Mouse (Mus musculus): Measurements from ENCODE around the gene Tex9. TPM values are rescaled to one million over a fixed set of nuclear protein-coding genes. Genes with fewer than 3 reads are reported as not detected.
"Not testable (repeated sequence)": the region's sequence is repeated elsewhere in the genome, so short reads cannot be mapped to it uniquely, and the experiment has no call there.

Tex9 gene
- polyA plus RNA-seq, 1 experiment from 2014 or later: 57.8 TPM

- WGBS: 96% methylated on average over 1 of the region's 1 CpGs
- Histone ChIP-seq H3K27me3 (no peaks in the 10 kb centered on the region), H3K4me1 (no peaks in the 10 kb centered on the region), H3K4me3 (no peak overlapping the region), H3K36me3 (peaks cover 34% of the 10 kb centered on the region), H3K9me3 (replicated peaks) (no peaks in the 10 kb centered on the region), H3K4me2 (replicated peaks) (no peak overlapping the region), H3K9ac (no peak overlapping the region), H3K27ac (no peak overlapping the region)
- ATAC-seq (ENCODE audit: low FRiP score): no peak
These were observed 22.2 kb downstream of the Tex9 start for GRCm38 (mm10) chr9:72469851-72470250.

GRCm38 (mm10) chr9:72468616-72469015 is 23.4 kb downstream of the Tex9 start:
- H3K4me1 ChIP-seq: no peaks in the 10 kb centered on the region
- H3K27me3 ChIP-seq: no peaks in the 10 kb centered on the region
- no peak overlapping the region for H3K9ac ChIP-seq
- peaks cover 28% of the 10 kb centered on the region for H3K36me3 ChIP-seq
- no peak overlapping the region for H3K4me3 ChIP-seq
- no peaks in the 10 kb centered on the region for H3K9me3 ChIP-seq (replicated peaks)
- H3K27ac ChIP-seq: no peak overlapping the region
- ATAC-seq (ENCODE audit: low FRiP score): no peak
- WGBS: 93% methylated on average over 10 of the region's 10 CpGs
- no peak overlapping the region for H3K4me2 ChIP-seq (replicated peaks)

- H3K36me3 ChIP-seq: peaks cover 20% of the 10 kb centered on the region
- no peak overlapping the region for H3K9ac ChIP-seq
- H3K4me3 ChIP-seq: no peak overlapping the region
- no peaks in the 10 kb centered on the region for H3K4me1 ChIP-seq
- H3K27me3 ChIP-seq: no peaks in the 10 kb centered on the region
- WGBS: 60% methylated on average over 11 of the region's 11 CpGs
- H3K27ac ChIP-seq: no peak overlapping the region
- H3K9me3 ChIP-seq (replicated peaks): no peaks in the 10 kb centered on the region
- no peak for ATAC-seq (ENCODE audit: low FRiP score)
- no peak overlapping the region for H3K4me2 ChIP-seq (replicated peaks)
These were observed 24.2 kb downstream of the Tex9 start for GRCm38 (mm10) chr9:72467551-72468407.

GRCm38 (mm10) chr9:72465754-72466181 is 26.2 kb downstream of the Tex9 start:
- Histone ChIP-seq H3K36me3 (peaks cover 13% of the 10 kb centered on the region), H3K4me1 (no peaks in the 10 kb centered on the region), H3K27ac (no peak overlapping the region), H3K4me3 (no peak overlapping the region), H3K9me3 (replicated peaks) (no peaks in the 10 kb centered on the region), H3K4me2 (replicated peaks) (no peak overlapping the region), H3K27me3 (no peaks in the 10 kb centered on the region), H3K9ac (no peak overlapping the region)
- ATAC-seq (ENCODE audit: low FRiP score): no peak
- WGBS: 92% methylated on average over 4 of the region's 4 CpGs

- no peaks in the 10 kb centered on the region for H3K9me3 ChIP-seq (replicated peaks)
- H3K27ac ChIP-seq: no peak overlapping the region
- 86% methylated on average over 1 of the region's 1 CpGs for WGBS
- H3K27me3 ChIP-seq: no peaks in the 10 kb centered on the region
- no peak overlapping the region for H3K9ac ChIP-seq
- no peak for ATAC-seq (ENCODE audit: low FRiP score)
- H3K4me1 ChIP-seq: no peaks in the 10 kb centered on the region
- H3K4me3 ChIP-seq: no peak overlapping the region
- H3K4me2 ChIP-seq (replicated peaks): no peak overlapping the region
- H3K36me3 ChIP-seq: peaks cover 16% of the 10 kb centered on the region
These were observed 27.2 kb downstream of the Tex9 start for GRCm38 (mm10) chr9:72464806-72465205.

GRCm38 (mm10) chr9:72462427-72462826 is 29.6 kb downstream of the Tex9 start:
- H3K27ac ChIP-seq: no peak overlapping the region
- no peak overlapping the region for H3K4me3 ChIP-seq
- H3K9me3 ChIP-seq (replicated peaks): no peaks in the 10 kb centered on the region
- H3K36me3 ChIP-seq: peaks cover 20% of the 10 kb centered on the region
- no peak overlapping the region for H3K9ac ChIP-seq
- WGBS: 96% methylated on average over 2 of the region's 2 CpGs
- no peaks in the 10 kb centered on the region for H3K4me1 ChIP-seq
- no peak for ATAC-seq (ENCODE audit: low FRiP score)
- H3K27me3 ChIP-seq: no peaks in the 10 kb centered on the region
- no peak overlapping the region for H3K4me2 ChIP-seq (replicated peaks)

- Histone ChIP-seq H3K9ac (no peak overlapping the region), H3K27me3 (no peaks in the 10 kb centered on the region), H3K4me2 (replicated peaks) (no peak overlapping the region), H3K27ac (no peak overlapping the region), H3K4me1 (no peaks in the 10 kb centered on the region), H3K4me3 (no peak overlapping the region), H3K36me3 (peaks cover 25% of the 10 kb centered on the region), H3K9me3 (replicated peaks) (no peaks in the 10 kb centered on the region)
- WGBS: 90% methylated on average over 3 of the region's 3 CpGs
- ATAC-seq (ENCODE audit: low FRiP score): no peak
These were observed 31.2 kb downstream of the Tex9 start for GRCm38 (mm10) chr9:72460767-72461166.

- Histone ChIP-seq H3K4me2 (replicated peaks) (no peak overlapping the region), H3K4me3 (no peak overlapping the region), H3K27me3 (no peaks in the 10 kb centered on the region), H3K36me3 (peaks cover 31% of the 10 kb centered on the region), H3K9ac (no peak overlapping the region), H3K9me3 (replicated peaks) (no peaks in the 10 kb centered on the region), H3K27ac (no peak overlapping the region), H3K4me1 (no peaks in the 10 kb centered on the region)
- 85% methylated on average over 3 of the region's 3 CpGs for WGBS
- ATAC-seq (ENCODE audit: low FRiP score): no peak
These were observed 32.3 kb downstream of the Tex9 start for GRCm38 (mm10) chr9:72459703-72460102.

- no peak overlapping the region for H3K9ac ChIP-seq
- H3K4me1 ChIP-seq: no peaks in the 10 kb centered on the region
- H3K27me3 ChIP-seq: no peaks in the 10 kb centered on the region
- no peaks in the 10 kb centered on the region for H3K9me3 ChIP-seq (replicated peaks)
- peaks cover 31% of the 10 kb centered on the region for H3K36me3 ChIP-seq
- no peak overlapping the region for H3K4me3 ChIP-seq
- ATAC-seq (ENCODE audit: low FRiP score): 0 out of 2 replicates have a peak, but pooled peaks have one; percentile 64
- 27% methylated on average over 5 of the region's 5 CpGs for WGBS
- H3K4me2 ChIP-seq (replicated peaks): no peak overlapping the region
- H3K27ac ChIP-seq: no peak overlapping the region
These were observed 33.8 kb downstream of the Tex9 start for GRCm38 (mm10) chr9:72458233-72458632.

- Histone ChIP-seq H3K4me1 (no peaks in the 10 kb centered on the region), H3K27ac (no peak overlapping the region), H3K4me2 (replicated peaks) (no peak overlapping the region), H3K27me3 (no peaks in the 10 kb centered on the region), H3K4me3 (no peak overlapping the region), H3K9me3 (replicated peaks) (no peaks in the 10 kb centered on the region), H3K36me3 (peaks cover 35% of the 10 kb centered on the region), H3K9ac (no peak overlapping the region)
- no peak for ATAC-seq (ENCODE audit: low FRiP score)
- WGBS: 35% methylated on average over 1 of the region's 1 CpGs
These were observed 35.6 kb downstream of the Tex9 start for GRCm38 (mm10) chr9:72456374-72456773.

- H3K9ac ChIP-seq; H3K4me1 ChIP-seq; ATAC-seq (ENCODE audit: low FRiP score); H3K27ac ChIP-seq; H3K4me3 ChIP-seq; H3K27me3 ChIP-seq; H3K9me3 ChIP-seq (replicated peaks); H3K4me2 ChIP-seq (replicated peaks): not testable (repeated sequence)
- H3K36me3 ChIP-seq: peaks cover 35% of the 10 kb centered on the region
These were observed 37.7 kb downstream of the Tex9 start for GRCm38 (mm10) chr9:72454281-72454680.

- no peak overlapping the region for H3K27ac ChIP-seq
- ATAC-seq (ENCODE audit: low FRiP score): no peak
- H3K9ac ChIP-seq: no peak overlapping the region
- H3K36me3 ChIP-seq: peaks cover 33% of the 10 kb centered on the region
- H3K27me3 ChIP-seq: no peaks in the 10 kb centered on the region
- H3K9me3 ChIP-seq (replicated peaks): no peaks in the 10 kb centered on the region
- no peak overlapping the region for H3K4me2 ChIP-seq (replicated peaks)
- WGBS: 85% methylated on average over 6 of the region's 6 CpGs
- no peak overlapping the region for H3K4me3 ChIP-seq
- no peaks in the 10 kb centered on the region for H3K4me1 ChIP-seq
These were observed 40.9 kb downstream of the Tex9 start for GRCm38 (mm10) chr9:72451111-72451510.

- Histone ChIP-seq H3K4me1 (no peaks in the 10 kb centered on the region), H3K36me3 (peaks cover 30% of the 10 kb centered on the region), H3K27ac (no peak overlapping the region), H3K9ac (no peak overlapping the region), H3K4me2 (replicated peaks) (no peak overlapping the region), H3K9me3 (replicated peaks) (no peaks in the 10 kb centered on the region), H3K27me3 (no peaks in the 10 kb centered on the region), H3K4me3 (no peak overlapping the region)
- no peak for ATAC-seq (ENCODE audit: low FRiP score)
- WGBS: 96% methylated on average over 1 of the region's 1 CpGs
These were observed 41.6 kb downstream of the Tex9 start for GRCm38 (mm10) chr9:72450363-72450762.

Measured in hindbrain, embryonic 12.5 days (tissue).